8 mouse cellular contexts compared by ENCODE assay signal in genomic region chr12:117107143-117107616, GRCm38 (mm10).
DNase-seq lines count a peak whose midpoint lies in the region; ATAC-seq and TF ChIP-seq lines count a peak whose summit lies in the region.

No protein-coding gene starts in this region.

- intact Hi-C loops in left cerebral cortex, postnatal 36 days (cut with DNase I), result no loop called here

- peak overlapping the region; percentile 44 for H3K4me2 ChIP-seq in heart, embryonic 13.5 days
- H3K4me2 ChIP-seq in myocyte (ENCODE audit: low read depth), result peak overlapping the region; percentile 52
- H3K4me2 ChIP-seq in liver, embryonic 11.5 days, result no peak overlapping the region

- no peak for ATAC-seq in heart, embryonic 13.5 days (ENCODE audit: extremely low read depth, insufficient number of reproducible peaks, low FRiP score, low TSS enrichment)
- ATAC-seq in liver, embryonic 11.5 days (replicated peaks; ENCODE audit: low FRiP score), result no peak

- H3K36me3 ChIP-seq in heart, embryonic 13.5 days, result no peaks in the 10 kb centered on the region
- no peaks in the 10 kb centered on the region for H3K36me3 ChIP-seq in myocyte (ENCODE audit: control insufficient read depth, insufficient read depth)
- H3K36me3 ChIP-seq in liver, embryonic 11.5 days (ENCODE audit: control insufficient read depth, insufficient read depth, low read length), result no peaks in the 10 kb centered on the region

- H3K9me3 ChIP-seq in heart, embryonic 13.5 days, result no peaks in the 10 kb centered on the region
- H3K9me3 ChIP-seq in liver, embryonic 11.5 days (ENCODE audit: control insufficient read depth, low read length), result no peaks in the 10 kb centered on the region

- 36% methylated on average over 16 of the region's 16 CpGs for WGBS in heart, embryonic 13.5 days
- WGBS in liver, embryonic 11.5 days, result 59% methylated on average over 16 of the region's 16 CpGs

- DNase-seq in heart, adult 11 months, result no peak
- peak; percentile 69 to 74 for DNase-seq in cerebellum, postnatal 10 days
- DNase-seq in frontal cortex, postnatal 25 days (ENCODE audit: low spot score in 2 of 2), result peak; percentile 17 to 25
- DNase-seq in left cerebral cortex, postnatal 36 days (ENCODE audit: low spot score in 2 of 2), result peak; percentile 36 to 43
- no peak for DNase-seq in liver, embryonic 11.5 days (ENCODE audit: low spot score)
- DNase-seq in urinary bladder, adult 2 months (ENCODE audit: low spot score), result no peak

- H3K27me3 ChIP-seq in heart, embryonic 13.5 days (replicated peaks), result 0 out of 2 replicates have a peak, but pooled peaks cover 7% of the 10 kb centered on the region
- H3K27me3 ChIP-seq in myocyte (ENCODE audit: control insufficient read depth, insufficient read depth, insufficient read length), result no peaks in the 10 kb centered on the region
- no peaks in the 10 kb centered on the region for H3K27me3 ChIP-seq in liver, embryonic 11.5 days (replicated peaks; ENCODE audit: control insufficient read depth, insufficient read depth, low read length)

- no peak overlapping the region for H3K9ac ChIP-seq in heart, embryonic 13.5 days
- no peak overlapping the region for H3K9ac ChIP-seq in liver, embryonic 11.5 days (ENCODE audit: low read depth, low read length)

- no peak overlapping the region for H3ac ChIP-seq in myocyte (ENCODE audit: control insufficient read depth, insufficient read length)

- no peak overlapping the region for H3K27ac ChIP-seq in heart, embryonic 13.5 days (replicated peaks)
- no peak overlapping the region for H3K27ac ChIP-seq in liver, embryonic 11.5 days (ENCODE audit: low read depth, low read length)

- H3K79me2 ChIP-seq in myocyte (ENCODE audit: control insufficient read depth, insufficient read depth), result no peaks in the 10 kb centered on the region

- no peak for TF ChIP-seq POLR2A in myocyte (IDR thresholded peaks at IDR 0.05; ENCODE audit: insufficient read length, low read depth)

- peaks cover 7% of the 10 kb centered on the region for H3K4me1 ChIP-seq in heart, embryonic 13.5 days
- H3K4me1 ChIP-seq in liver, embryonic 11.5 days (replicated peaks; ENCODE audit: control insufficient read depth, insufficient read depth, low read length), result no peaks in the 10 kb centered on the region

- no peak overlapping the region for H3K4me3 ChIP-seq in heart, embryonic 13.5 days
- no peak overlapping the region for H3K4me3 ChIP-seq in myocyte
- H3K4me3 ChIP-seq in liver, embryonic 11.5 days (ENCODE audit: low read depth, low read length), result no peak overlapping the region

TF ChIP-seq in myocyte, 11 proteins besides CTCF, POLR2A, EP300 and RAD21:
- TF ChIP-seq E2F4 (IDR thresholded peaks at IDR 0.05; ENCODE audit: insufficient read depth) (no peak), CEBPB (IDR thresholded peaks at IDR 0.05; ENCODE audit: insufficient read depth, poor library complexity, severe bottlenecking) (no peak), POLR2AphosphoS2 (IDR thresholded peaks at IDR 0.05; ENCODE audit: insufficient read length, low read depth) (no peak), TCF12 (IDR thresholded peaks at IDR 0.05; ENCODE audit: insufficient read depth, poor library complexity, severe bottlenecking) (no peak), USF1 (IDR thresholded peaks at IDR 0.05; ENCODE audit: low read depth) (no peak), MAX (IDR thresholded peaks at IDR 0.05; ENCODE audit: low read depth) (no peak)

Comparison
In these comparisons a context has a peak if more than half of its experiments do, and no peak if none do; other contexts are left out.
1. DNase-seq: peak in cerebellum, postnatal 10 days (2 of 2), frontal cortex, postnatal 25 days (2 of 2) and left cerebral cortex, postnatal 36 days (2 of 2); none in heart, adult 11 months (single experiment), liver, embryonic 11.5 days (single experiment) and urinary bladder, adult 2 months (single experiment).